Mouse (Mus musculus): ENCODE data around the gene Slc35f2. TPM values are rescaled to one million over a fixed set of nuclear protein-coding genes. Genes with fewer than 3 reads are reported as not detected.

Slc35f2 gene
- 9.0 and 9.7 TPM in 2 replicates for polyA plus RNA-seq (2015; fragmentation: Nextera tagmentation; extraction: Ambion mirVana)

GRCm38 (mm10) chr9:53771344-53772021 is at the start of gene Slc35f2:
Gene Slc35f2, plus strand, starts transcription at chr9:53771538.
- WGBS: under 1% methylated on average over 50 of the region's 50 CpGs
- H3K36me3 ChIP-seq: no peaks in the 10 kb centered on the region
- H3K27me3 ChIP-seq: peaks cover 10% of the 10 kb centered on the region; the same call in 1 of the 2 replicates
- peak; percentile 93 for ATAC-seq (replicated peaks)
- peak within 1 kb of the TSS; percentile 59 for H3K9ac ChIP-seq (replicated peaks)
- H3K27ac ChIP-seq (replicated peaks): no peak within 1 kb of the TSS
- H3K4me2 ChIP-seq (replicated peaks): peak within 1 kb of the TSS; percentile 92
- peaks cover 12% of the 10 kb centered on the region for H3K4me1 ChIP-seq
- H3K4me3 ChIP-seq: peak within 1 kb of the TSS; percentile 57
- H3K9me3 ChIP-seq: no peaks in the 10 kb centered on the region

- no peak for ATAC-seq (replicated peaks)
- WGBS: 64% methylated on average over 3 of the region's 3 CpGs
- H3K4me3 ChIP-seq: no peak overlapping the region
- no peaks in the 10 kb centered on the region for H3K9me3 ChIP-seq
- H3K4me1 ChIP-seq: no peaks in the 10 kb centered on the region
- H3K4me2 ChIP-seq (replicated peaks): no peak overlapping the region
- H3K36me3 ChIP-seq: no peaks in the 10 kb centered on the region
- no peak overlapping the region for H3K27ac ChIP-seq (replicated peaks)
- no peaks in the 10 kb centered on the region for H3K27me3 ChIP-seq
- no peak overlapping the region for H3K9ac ChIP-seq (replicated peaks)
Measured at GRCm38 (mm10) chr9:53740829-53741404, 30.4 kb upstream of the Slc35f2 start.

GRCm38 (mm10) chr9:53750411-53750810 is 20.9 kb upstream of the Slc35f2 start:
- no peaks in the 10 kb centered on the region for H3K4me1 ChIP-seq
- H3K9me3 ChIP-seq: no peaks in the 10 kb centered on the region
- H3K9ac ChIP-seq (replicated peaks): no peak overlapping the region
- H3K4me3 ChIP-seq: no peak overlapping the region
- 86% methylated on average over 13 of the region's 13 CpGs for WGBS
- no peak overlapping the region for H3K4me2 ChIP-seq (replicated peaks)
- H3K36me3 ChIP-seq: no peaks in the 10 kb centered on the region
- no peaks in the 10 kb centered on the region for H3K27me3 ChIP-seq
- ATAC-seq (replicated peaks): no peak
- H3K27ac ChIP-seq (replicated peaks): no peak overlapping the region

GRCm38 (mm10) chr9:53750899-53751298 is 20.4 kb upstream of the Slc35f2 start:
- H3K4me1 ChIP-seq: no peaks in the 10 kb centered on the region
- no peak overlapping the region for H3K4me3 ChIP-seq
- ATAC-seq (replicated peaks): no peak
- 56% methylated on average over 5 of the region's 5 CpGs for whole genome bisulfite sequencing
- no peaks in the 10 kb centered on the region for H3K27me3 ChIP-seq
- no peak overlapping the region for H3K4me2 ChIP-seq (replicated peaks)
- H3K27ac ChIP-seq (replicated peaks): no peak overlapping the region
- no peaks in the 10 kb centered on the region for H3K36me3 ChIP-seq
- H3K9ac ChIP-seq (replicated peaks): no peak overlapping the region
- no peaks in the 10 kb centered on the region for H3K9me3 ChIP-seq

GRCm38 (mm10) chr9:53754801-53755200 is 16.5 kb upstream of the Slc35f2 start:
- no peaks in the 10 kb centered on the region for H3K36me3 ChIP-seq
- no peaks in the 10 kb centered on the region for H3K27me3 ChIP-seq
- no peak overlapping the region for H3K9ac ChIP-seq (replicated peaks)
- no peak overlapping the region for H3K4me2 ChIP-seq (replicated peaks)
- H3K27ac ChIP-seq (replicated peaks): no peak overlapping the region
- no peak overlapping the region for H3K4me3 ChIP-seq
- no peaks in the 10 kb centered on the region for H3K4me1 ChIP-seq
- no peak for ATAC-seq (replicated peaks)
- no peaks in the 10 kb centered on the region for H3K9me3 ChIP-seq

- WGBS: 93% methylated on average over 2 of the region's 2 CpGs
- Histone ChIP-seq H3K4me3 (no peak overlapping the region), H3K27me3 (no peaks in the 10 kb centered on the region), H3K4me2 (replicated peaks) (no peak overlapping the region), H3K36me3 (no peaks in the 10 kb centered on the region), H3K9ac (replicated peaks) (no peak overlapping the region), H3K4me1 (no peaks in the 10 kb centered on the region), H3K27ac (replicated peaks) (no peak overlapping the region), H3K9me3 (no peaks in the 10 kb centered on the region)
- no peak for ATAC-seq (replicated peaks)
Measured at GRCm38 (mm10) chr9:53758142-53758541, 13.2 kb upstream of the Slc35f2 start.

- WGBS: 87% methylated on average over 8 of the region's 8 CpGs
- Histone ChIP-seq H3K36me3 (no peaks in the 10 kb centered on the region), H3K4me1 (no peaks in the 10 kb centered on the region), H3K4me2 (replicated peaks) (no peak overlapping the region), H3K4me3 (no peak overlapping the region), H3K27me3 (no peaks in the 10 kb centered on the region), H3K9ac (replicated peaks) (no peak overlapping the region), H3K27ac (replicated peaks) (no peak overlapping the region), H3K9me3 (no peaks in the 10 kb centered on the region)
- ATAC-seq (replicated peaks): no peak
Measured at GRCm38 (mm10) chr9:53764697-53765096, 6.6 kb upstream of the Slc35f2 start.

GRCm38 (mm10) chr9:53768486-53768885 is 2.9 kb upstream of the Slc35f2 start:
- H3K4me3 ChIP-seq: no peak overlapping the region
- H3K9ac ChIP-seq (replicated peaks): no peak overlapping the region
- 88% methylated on average over 5 of the region's 5 CpGs for WGBS
- H3K27me3 ChIP-seq: peaks cover 10% of the 10 kb centered on the region; the same call in 1 of the 2 replicates
- no peaks in the 10 kb centered on the region for H3K9me3 ChIP-seq
- no peaks in the 10 kb centered on the region for H3K36me3 ChIP-seq
- no peak for ATAC-seq (replicated peaks)
- no peak overlapping the region for H3K27ac ChIP-seq (replicated peaks)
- no peak overlapping the region for H3K4me2 ChIP-seq (replicated peaks)
- peaks cover 12% of the 10 kb centered on the region for H3K4me1 ChIP-seq

GRCm38 (mm10) chr9:53770771-53771343 is 481 bp upstream of the Slc35f2 start:
- H3K9ac ChIP-seq (replicated peaks): no peak overlapping the region; the same call in 1 of the 2 replicates
- peaks cover 10% of the 10 kb centered on the region; the same call in 1 of the 2 replicates for H3K27me3 ChIP-seq
- H3K4me1 ChIP-seq: peaks cover 12% of the 10 kb centered on the region
- H3K4me3 ChIP-seq: peak overlapping the region; percentile 57
- H3K9me3 ChIP-seq: no peaks in the 10 kb centered on the region
- no peak overlapping the region for H3K27ac ChIP-seq (replicated peaks)
- WGBS: 46% methylated on average over 12 of the region's 12 CpGs
- no peaks in the 10 kb centered on the region for H3K36me3 ChIP-seq
- ATAC-seq (replicated peaks): no peak
- H3K4me2 ChIP-seq (replicated peaks): peak overlapping the region; percentile 92

GRCm38 (mm10) chr9:53772121-53772561 is 803 bp downstream of the Slc35f2 start:
- H3K4me2 ChIP-seq (replicated peaks): peak overlapping the region; percentile 92
- H3K36me3 ChIP-seq: no peaks in the 10 kb centered on the region
- H3K9me3 ChIP-seq: no peaks in the 10 kb centered on the region
- H3K9ac ChIP-seq (replicated peaks): peak overlapping the region; percentile 59
- H3K27me3 ChIP-seq: peaks cover 10% of the 10 kb centered on the region; the same call in 1 of the 2 replicates
- WGBS: under 1% methylated on average over 17 of the region's 17 CpGs
- no peak overlapping the region for H3K27ac ChIP-seq (replicated peaks)
- H3K4me3 ChIP-seq: peak overlapping the region; percentile 57
- peaks cover 12% of the 10 kb centered on the region for H3K4me1 ChIP-seq
- peak; percentile 46; the same call in 1 of the 2 replicates for ATAC-seq (replicated peaks)

GRCm38 (mm10) chr9:53775511-53775910 is 4.2 kb downstream of the Slc35f2 start:
- no peaks in the 10 kb centered on the region for H3K36me3 ChIP-seq
- no peak overlapping the region for H3K27ac ChIP-seq (replicated peaks)
- H3K4me3 ChIP-seq: no peak overlapping the region
- ATAC-seq (replicated peaks): no peak
- H3K9ac ChIP-seq (replicated peaks): no peak overlapping the region
- WGBS: 96% methylated on average over 2 of the region's 2 CpGs
- peaks cover 10% of the 10 kb centered on the region; the same call in 1 of the 2 replicates for H3K27me3 ChIP-seq
- peaks cover 12% of the 10 kb centered on the region for H3K4me1 ChIP-seq
- no peak overlapping the region for H3K4me2 ChIP-seq (replicated peaks)
- H3K9me3 ChIP-seq: no peaks in the 10 kb centered on the region

All from forebrain, embryonic 15.5 days (tissue).